Mouse (Mus musculus) heart, postnatal 0 days (tissue): ENCODE results near the gene Grap2. TPM values are rescaled to one million over a fixed set of nuclear protein-coding genes. Genes with fewer than 3 reads are reported as not detected.

Source experiments
- ATAC-seq: fragments of 200-750 bp; cut with Nextera tagmentation; 2 replicates; pipeline ENCODE4 v1.8.0; 2017; ENCODE audit warnings: low read depth, moderate number of reproducible peaks, moderate library complexity; ENCODE audit not compliant: insufficient read depth
- DNase-seq: peaks from one replicate; pipeline ENCODE4 v3.0.0-alpha.2; 2016; ENCODE audit warnings: low spot score
- H3K27ac ChIP-seq: fragments of 300-500 bp; sonication (generic); 2 replicates; pipeline ENCODE4 v1.5.1; 2014; ENCODE audit warnings: low read depth, mild to moderate bottlenecking
- H3K27me3 ChIP-seq: fragments of 300-500 bp; sonication (generic); 2 replicates; pipeline ENCODE4 v1.6.1; 2014; ENCODE audit warnings: low read length, mixed read lengths; ENCODE audit not compliant: control insufficient read depth, insufficient read depth
- H3K36me3 ChIP-seq: fragments of 300-500 bp; sonication (generic); replicated peaks from 2 replicates; pipeline ENCODE4 v1.6.1; 2014; ENCODE audit warnings: low read length, mixed read lengths; ENCODE audit not compliant: control insufficient read depth, insufficient read depth
- H3K4me1 ChIP-seq: fragments of 300-500 bp; sonication (generic); 2 replicates; pipeline ENCODE4 v1.6.1; 2014; ENCODE audit warnings: antibody characterized with exemption; ENCODE audit not compliant: control insufficient read depth, insufficient read depth
- H3K4me2 ChIP-seq: fragments of 300-500 bp; sonication (generic); 2 replicates; pipeline ENCODE4 v1.6.1; 2014; ENCODE audit warnings: low read depth, mild to moderate bottlenecking, low read length, moderate library complexity
- H3K4me3 ChIP-seq: fragments of 300-500 bp; sonication (generic); 2 replicates; pipeline ENCODE4 v1.5.1; 2014; ENCODE audit warnings: low read depth, low read length
- H3K9ac ChIP-seq: fragments of 300-500 bp; sonication (generic); replicated peaks from 2 replicates; pipeline ENCODE4 v1.6.1; 2014; ENCODE audit warnings: low read depth, low read length, mixed read lengths
- H3K9me3 ChIP-seq: fragments of 300-500 bp; sonication (generic); replicated peaks from 2 replicates; pipeline ENCODE4 v1.6.1; 2016; ENCODE audit warnings: low read length; ENCODE audit not compliant: control insufficient read depth
- CTCF ChIP-seq: IDR thresholded peaks from 2 replicates; pipeline ENCODE4 v1.5.1; 2016; ENCODE audit warnings: antibody characterized with exemption, control low read depth, low read depth
- EP300 ChIP-seq: IDR thresholded peaks from 2 replicates; pipeline ENCODE4 v1.6.1; 2016; ENCODE audit warnings: antibody characterized with exemption, low read depth
- WGBS: fragments of 180-500 bp; shearing (Covaris S2); extraction: QIAGEN DNeasy Blood & Tissue Kit; methylation state at CpG from one replicate; pipeline ENCODE4 v1.1.7; 2014; 5-methylcytosine and 5-hydroxymethylcytosine counted together
- polyA plus RNA-seq: library from polyadenylated mRNA; unstranded; fragments of >200 nt; fragmentation: Nextera tagmentation; extraction: Ambion mirVana; gene quantifications from 2 replicates; pipeline ENCODE4 v1.2.1, GENCODE M21; 2015
- total RNA-seq: library from RNA; depleted of rRNA; stranded (reverse); fragments of >200 nt; gene quantifications from 2 replicates; pipeline ENCODE4 v1.2.3, GENCODE M21; 2014; ENCODE audit warnings: low replicate concordance

Gene Grap2
- total and polyA plus RNA-seq, 2 experiments from 2014 or later, result 0.46 TPM; not detected in 1

DNA sequence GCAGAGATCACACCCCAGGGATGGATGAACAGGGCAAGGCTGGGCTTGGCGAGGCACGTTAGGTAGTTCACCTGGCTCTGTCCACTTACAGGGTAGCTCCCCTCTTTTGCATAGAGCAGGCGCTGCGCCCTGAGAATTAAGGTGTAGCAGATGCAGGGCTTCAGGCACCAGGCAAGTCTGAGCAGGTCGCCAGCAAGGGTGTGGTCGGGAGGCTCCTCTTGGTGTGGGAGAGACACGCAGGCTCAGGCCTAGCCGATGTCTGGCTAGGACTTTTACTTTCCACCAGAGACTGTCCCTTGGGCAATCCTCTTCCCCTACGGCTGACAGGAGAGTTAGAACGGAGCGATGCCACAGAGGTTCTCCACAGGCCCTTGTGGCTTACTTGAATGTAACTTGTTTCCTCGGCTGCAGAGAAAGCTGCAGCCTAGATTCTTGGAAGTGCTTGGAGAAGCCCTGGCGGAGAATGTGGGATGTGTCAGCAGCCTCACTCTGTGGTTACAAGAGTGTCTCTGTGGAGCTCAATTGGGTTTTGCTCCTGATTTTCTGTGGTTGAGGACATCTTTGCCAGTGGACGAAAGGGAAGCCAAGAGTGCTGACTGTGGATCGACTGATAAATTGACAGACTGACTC is 76.7 kb downstream of the Grap2 start:
- no peak for DNase-seq

DNA sequence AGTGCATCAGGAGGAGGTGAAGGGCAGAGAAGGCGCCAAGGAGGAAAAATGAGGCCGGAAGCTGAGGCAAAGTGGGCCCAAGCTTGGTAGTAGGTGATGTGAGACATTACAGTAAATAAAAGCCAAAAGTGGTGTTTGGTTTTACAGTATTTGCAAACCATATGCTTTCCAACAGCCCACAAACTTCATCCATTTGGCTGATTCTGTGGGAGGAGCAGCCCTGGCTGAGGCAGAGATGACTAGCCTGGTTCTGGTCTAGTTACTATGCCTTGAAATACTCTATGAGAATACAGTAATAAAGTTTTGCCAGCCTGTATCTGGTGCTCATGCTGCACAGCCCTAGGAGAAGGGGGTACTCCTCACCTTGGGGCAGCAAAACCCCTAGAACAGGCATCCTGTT is 78.0 kb downstream of the Grap2 start:
- no peak for ATAC-seq
- Histone ChIP-seq H3K4me3 (no peak overlapping the region), H3K36me3 (no peaks in the 10 kb centered on the region), H3K27me3 (peaks cover 6% of the 10 kb centered on the region; the same call in 1 of the 2 replicates), H3K9ac (no peak overlapping the region), H3K4me1 (no peaks in the 10 kb centered on the region), H3K9me3 (no peaks in the 10 kb centered on the region), H3K27ac (no peak overlapping the region), H3K4me2 (no peak overlapping the region)
- no peak for DNase-seq
- TF ChIP-seq CTCF (no peak), EP300 (no peak)
- WGBS, result 83% methylated on average over 2 of the region's 2 CpGs

More for the DNA sequence above, 76.7 kb downstream of the Grap2 start:
- H3K27ac ChIP-seq, result no peak overlapping the region
- H3K9ac ChIP-seq, result no peak overlapping the region
- no peak overlapping the region for H3K4me2 ChIP-seq
- no peak for ATAC-seq
- H3K4me1 ChIP-seq, result no peaks in the 10 kb centered on the region
- TF ChIP-seq CTCF, result no peak
- no peak for TF ChIP-seq EP300
- H3K9me3 ChIP-seq, result no peaks in the 10 kb centered on the region
- 65% methylated on average over 15 of the region's 15 CpGs for WGBS
- H3K4me3 ChIP-seq, result no peak overlapping the region
- H3K27me3 ChIP-seq, result peaks cover 3% of the 10 kb centered on the region; the same call in 1 of the 2 replicates
- no peaks in the 10 kb centered on the region for H3K36me3 ChIP-seq

DNA sequence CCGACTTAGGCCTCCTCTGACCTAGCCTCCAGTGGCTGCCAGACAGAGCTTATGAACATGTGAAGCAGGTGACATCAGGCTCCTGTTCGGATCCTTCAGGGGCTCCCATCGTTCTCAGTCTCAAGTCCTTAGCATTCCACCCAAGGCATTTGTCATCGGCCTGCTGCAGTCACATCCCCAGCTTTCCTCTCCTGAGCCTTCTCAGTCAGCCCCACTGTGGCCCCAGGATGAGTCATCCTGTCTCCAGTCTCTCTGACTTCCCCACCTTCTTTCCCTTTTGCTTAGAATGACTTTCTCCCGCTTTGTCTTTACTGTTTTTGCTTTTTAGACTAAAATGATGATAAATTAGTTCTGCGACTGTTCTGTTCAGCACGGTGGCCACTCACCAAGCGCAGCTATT is 81.5 kb downstream of the Grap2 start:
- TF ChIP-seq EP300 (no peak), CTCF (no peak)
- Histone ChIP-seq H3K36me3 (no peaks in the 10 kb centered on the region), H3K4me1 (no peaks in the 10 kb centered on the region), H3K27me3 (peaks cover 3% of the 10 kb centered on the region; the same call in 1 of the 2 replicates), H3K27ac (no peak overlapping the region), H3K4me3 (no peak overlapping the region), H3K9me3 (no peaks in the 10 kb centered on the region), H3K9ac (no peak overlapping the region), H3K4me2 (no peak overlapping the region)
- ATAC-seq (no peak), DNase-seq (no peak)
- 57% methylated on average over 8 of the region's 8 CpGs for WGBS

GRCm38 (mm10) chr15:80658815-80659471 is 86.5 kb downstream of the Grap2 start:
- Histone ChIP-seq H3K9me3 (no peaks in the 10 kb centered on the region), H3K27ac (no peak overlapping the region), H3K36me3 (no peaks in the 10 kb centered on the region), H3K9ac (no peak overlapping the region), H3K4me3 (no peak overlapping the region), H3K27me3 (peaks cover 3% of the 10 kb centered on the region; the same call in 1 of the 2 replicates), H3K4me1 (no peaks in the 10 kb centered on the region), H3K4me2 (no peak overlapping the region)
- DNase-seq, result no peak
- ATAC-seq, result no peak
- no peak for TF ChIP-seq CTCF
- TF ChIP-seq EP300, result no peak
- 72% methylated on average over 6 of the region's 6 CpGs for WGBS

DNA sequence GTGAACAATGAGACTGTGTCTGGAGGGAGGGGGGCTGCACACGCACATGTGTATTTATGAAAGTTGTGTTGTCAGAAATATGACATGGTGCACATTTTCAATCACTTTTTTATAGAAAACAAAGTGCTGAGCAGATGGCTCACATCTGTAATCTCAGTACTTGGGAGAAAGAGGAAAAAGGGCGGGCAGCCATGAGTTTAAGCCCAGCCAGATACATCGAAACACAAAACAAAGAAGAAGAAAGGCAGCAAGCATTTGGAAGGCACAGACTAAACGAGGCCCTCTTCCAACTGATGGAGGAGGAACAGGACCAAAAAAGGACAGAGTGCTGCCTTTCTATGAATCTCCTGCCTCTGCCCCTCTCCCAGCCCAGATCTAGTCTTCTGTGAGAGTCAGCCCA is 88.6 kb downstream of the Grap2 start:
- Histone ChIP-seq H3K9me3 (no peaks in the 10 kb centered on the region), H3K4me1 (peaks cover 4% of the 10 kb centered on the region; the same call in 1 of the 2 replicates), H3K27ac (no peak overlapping the region), H3K27me3 (no peaks in the 10 kb centered on the region), H3K4me2 (no peak overlapping the region), H3K4me3 (no peak overlapping the region), H3K36me3 (no peaks in the 10 kb centered on the region), H3K9ac (no peak overlapping the region)
- DNase-seq (no peak), ATAC-seq (no peak)
- 39% methylated on average over 4 of the region's 4 CpGs for WGBS
- no peak for TF ChIP-seq EP300
- no peak for TF ChIP-seq CTCF

- no peak for TF ChIP-seq CTCF
- TF ChIP-seq EP300, result no peak
- Histone ChIP-seq H3K27me3 (no peaks in the 10 kb centered on the region), H3K27ac (no peak overlapping the region), H3K4me2 (no peak overlapping the region), H3K36me3 (no peaks in the 10 kb centered on the region), H3K4me1 (peaks cover 4% of the 10 kb centered on the region; the same call in 1 of the 2 replicates), H3K9ac (no peak overlapping the region), H3K9me3 (no peaks in the 10 kb centered on the region), H3K4me3 (no peak overlapping the region)
- ATAC-seq (no peak), DNase-seq (peak; percentile 31)
- 40% methylated on average over 4 of the region's 4 CpGs for WGBS
Observed at GRCm38 (mm10) chr15:80664444-80664843, 92.0 kb downstream of the Grap2 start.
